Mouse (Mus musculus): ENCODE results near the gene Slc45a3. TPM values are rescaled to one million over a fixed set of nuclear protein-coding genes. Genes with fewer than 3 reads are reported as not detected.

Gene Slc45a3
- total RNA-seq, 4 experiments from 2014 or later = 0.63 to 0.75 (median 0.70) TPM

DNA sequence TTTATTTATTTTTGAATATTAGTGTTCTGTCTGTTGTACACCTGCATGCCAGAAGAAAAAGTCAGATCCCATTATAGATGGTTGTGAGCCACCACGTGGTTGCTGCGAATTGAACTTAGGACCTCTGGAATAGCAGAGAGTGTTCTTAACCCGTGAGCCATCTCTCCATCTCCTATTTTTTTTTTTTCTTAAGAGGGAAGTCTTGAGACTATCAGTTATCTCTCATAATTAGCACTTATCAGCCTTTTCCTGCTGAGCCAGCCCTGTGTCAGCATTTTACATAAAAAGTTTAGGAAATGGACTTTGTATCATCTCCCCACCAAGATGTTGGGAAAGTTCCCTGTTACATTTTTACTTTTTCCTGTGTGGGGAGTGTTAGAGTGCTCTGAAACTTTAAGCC, 59.3 kb downstream of the Slc45a3 start:
- DNase-seq (ENCODE audit: low spot score in 2 of 2) = no peak

DNA sequence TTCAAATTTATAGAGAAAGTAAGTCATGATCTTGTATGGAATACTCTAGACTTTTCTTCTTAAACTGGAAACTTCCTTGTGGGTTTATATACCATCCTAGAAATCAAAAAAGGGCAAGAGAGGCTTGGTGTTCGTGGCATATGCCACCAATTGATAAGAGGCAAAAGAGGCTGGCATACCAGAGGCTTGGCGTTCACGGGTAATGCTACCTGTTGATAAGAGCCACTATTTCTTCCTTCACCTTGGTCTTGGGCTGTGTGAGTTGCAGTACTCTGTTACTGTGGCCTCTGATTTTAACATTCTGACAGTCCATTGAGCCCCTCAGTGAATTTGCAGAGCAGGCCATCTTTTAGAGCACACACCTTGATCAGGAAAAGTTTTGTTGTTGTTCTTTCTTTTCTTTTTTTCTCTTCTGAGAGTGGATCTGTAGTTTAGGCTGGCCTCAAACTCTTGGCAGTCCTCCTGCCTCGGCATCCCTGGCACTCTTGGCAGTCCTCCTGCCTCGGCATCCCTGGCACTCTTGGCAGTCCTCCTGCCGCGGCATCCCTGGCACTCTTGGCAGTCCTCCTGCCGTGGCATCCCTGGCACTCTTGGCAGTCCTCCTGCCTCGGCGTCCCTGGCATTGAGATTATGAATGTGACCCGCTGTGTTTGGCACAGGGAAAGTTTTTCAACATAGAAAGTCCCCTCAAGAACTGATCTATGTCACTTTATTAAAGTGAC, 64.3 kb downstream of the Slc45a3 start:
- DNase-seq (ENCODE audit: low spot score in 2 of 2) = no peak

DNA sequence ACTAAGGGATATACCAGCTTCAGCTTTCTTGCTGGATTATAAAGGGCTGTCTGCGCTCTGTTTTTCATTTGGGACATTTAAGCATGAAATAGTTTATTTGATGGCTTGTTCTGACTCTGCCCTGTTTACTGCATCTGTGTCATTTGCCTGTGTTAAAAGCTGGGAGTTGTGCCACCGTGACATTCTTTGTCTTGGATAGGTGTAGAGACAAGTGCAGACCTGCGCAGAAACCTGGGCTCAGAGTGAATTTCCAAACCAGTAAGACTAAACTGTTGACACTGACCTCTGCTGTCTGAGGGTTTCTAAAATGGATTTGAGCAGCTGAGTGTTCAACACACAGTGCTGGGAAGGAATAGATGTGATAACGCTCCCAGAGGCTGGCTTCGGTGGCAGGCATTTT, 65.2 kb downstream of the Slc45a3 start:
- no peak for DNase-seq (ENCODE audit: low spot score in 2 of 2)

DNA sequence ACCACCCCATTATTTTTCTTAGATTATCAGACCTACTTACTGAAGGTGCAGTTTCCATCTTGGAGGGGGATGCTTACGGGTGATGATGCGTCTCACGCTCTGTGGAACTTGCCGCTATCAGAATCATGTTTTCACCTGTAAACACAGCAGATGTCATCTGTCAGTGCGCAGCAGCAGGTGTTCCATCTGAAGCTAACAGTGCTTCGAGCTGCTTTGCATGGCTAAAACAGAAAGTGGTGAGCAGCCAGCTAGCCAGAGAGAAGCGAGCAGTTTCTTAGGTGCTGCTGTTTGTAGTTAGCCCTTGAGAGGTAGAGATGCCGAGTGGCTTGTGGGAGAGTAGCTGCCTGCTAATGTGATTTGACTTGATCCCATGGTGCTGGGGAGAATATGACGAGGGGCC, 65.6 kb downstream of the Slc45a3 start:
- no peak for DNase-seq (ENCODE audit: low spot score in 2 of 2)

DNA sequence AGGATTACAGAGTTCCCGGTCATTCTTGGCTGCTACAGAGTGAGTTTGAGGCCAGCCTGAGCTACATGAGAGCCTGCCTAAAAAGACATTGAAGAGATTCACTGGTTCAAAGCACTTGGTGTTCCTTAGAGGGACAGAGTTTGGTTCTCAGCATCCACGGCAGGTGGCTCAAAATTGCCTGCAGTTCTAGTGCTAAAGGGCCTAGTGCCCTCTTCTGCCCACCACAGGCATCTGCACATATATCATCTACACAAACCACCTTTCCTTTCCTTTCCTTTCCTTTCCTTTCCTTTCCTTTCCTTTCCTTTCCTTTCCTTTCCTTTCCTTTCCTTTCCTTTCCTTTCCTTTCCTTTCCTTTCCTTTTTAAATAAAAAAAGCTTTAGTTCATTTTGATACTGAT, 67.8 kb downstream of the Slc45a3 start:
- no peak for DNase-seq (ENCODE audit: low spot score in 2 of 2)

DNA sequence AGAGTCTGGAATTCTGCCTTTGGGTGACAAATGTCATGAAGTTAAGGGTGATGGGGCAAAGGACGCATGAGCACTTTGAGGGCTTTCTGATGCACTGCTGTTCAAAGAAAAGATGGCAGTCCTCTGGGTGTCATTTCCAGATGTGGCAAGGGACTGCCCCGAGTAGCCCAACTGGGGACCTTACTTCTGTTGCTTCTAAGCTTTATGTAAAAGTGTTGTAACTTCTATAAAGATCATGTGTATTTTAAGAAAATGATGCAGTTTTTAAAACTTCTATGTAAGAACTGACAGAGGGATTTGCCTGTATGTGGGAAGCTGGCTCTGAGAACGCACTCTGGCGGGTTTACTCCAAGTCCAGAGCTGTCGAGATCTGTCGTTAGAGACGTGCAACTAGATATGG, 69.4 kb downstream of the Slc45a3 start:
- no peak for DNase-seq (ENCODE audit: low spot score in 2 of 2)

Other genes starting within 250 kb of the Slc45a3 start
- gene Slc26a9, start 218.9 kb upstream of the Slc45a3 start, total RNA-seq (2022) = under 1 TPM; 0.07 to 0.31 (median 0.17) TPM
- gene Pm20d1, start 165.6 kb upstream of the Slc45a3 start, total RNA-seq (2022) = 1 to 10 TPM; 2.2 to 3.7 (median 2.8) TPM
- 10 to 100 TPM; 66.7 to 71.1 (median 68.5) TPM for gene Slc41a1, start 135.5 kb upstream of the Slc45a3 start, total RNA-seq (2022)
- 10 to 100 TPM in 2 of 4 experiments, 1 to 10 TPM in 2; 5.9 to 11.1 (median 9.3) TPM for gene Rab29, start 95.7 kb upstream of the Slc45a3 start, total RNA-seq (2022)
- gene Nucks1, start 52.4 kb upstream of the Slc45a3 start, total RNA-seq (2022) = 100 to 1,000 TPM; 151 to 160 (median 159) TPM
- 10 to 100 TPM; 51.2 to 62.8 (median 58.9) TPM for gene Elk4, start 44.6 kb downstream of the Slc45a3 start, total RNA-seq (2022)
- gene Mfsd4a, start 105.1 kb downstream of the Slc45a3 start, total RNA-seq (2022) = 10 to 100 TPM; 64.6 to 84.2 (median 78.5) TPM
- 10 to 100 TPM; 25.8 to 30.9 (median 27.6) TPM for gene Cdk18, start 176.7 kb downstream of the Slc45a3 start, total RNA-seq (2022)
- gene Lemd1, start 228.5 kb downstream of the Slc45a3 start, total RNA-seq (2022) = 1 to 10 TPM in 2 of 4 experiments, under 1 TPM in 2; 0.30 to 1.3 (median 0.83) TPM
- gene AC124108.1, start 228.5 kb downstream of the Slc45a3 start, total RNA-seq (2022) = under 1 TPM; 0.69 to 0.92 (median 0.77) TPM